Mouse (Mus musculus) limb, embryonic 10.5 days (tissue): ENCODE measurements at regions not wholly inside any gene's neighbourhood (a gene's known extent, or its start where the extent isn't known, plus 50 kb on each side); places are given as distances from the start of the nearest gene placed in this dataset. TPM values are rescaled to one million over a fixed set of nuclear protein-coding genes. Genes with fewer than 3 reads are reported as not detected.

Source experiments
- DNase-seq: peaks from one replicate; pipeline ENCODE4 v3.0.0-alpha.2; 2017; ENCODE audit warnings: low spot score
- H3K27ac ChIP-seq: fragments of 300-500 bp; sonication (generic); 2 replicates; pipeline ENCODE4 v1.5.1; 2016; ENCODE audit warnings: mild to moderate bottlenecking
- H3K27me3 ChIP-seq: fragments of 300-500 bp; sonication (generic); 2 replicates; pipeline ENCODE4 v1.6.1; 2016; ENCODE audit warnings: low read depth, mild to moderate bottlenecking; ENCODE audit not compliant: poor library complexity, severe bottlenecking
- H3K36me3 ChIP-seq: fragments of 300-500 bp; sonication (generic); 2 replicates; pipeline ENCODE4 v1.6.1; 2016; ENCODE audit warnings: mild to moderate bottlenecking, moderate library complexity
- H3K4me1 ChIP-seq: fragments of 300-500 bp; sonication (generic); 2 replicates; pipeline ENCODE4 v1.6.1; 2016
- H3K4me3 ChIP-seq: fragments of 300-500 bp; sonication (generic); 2 replicates; pipeline ENCODE4 v1.5.1; 2016; ENCODE audit warnings: mild to moderate bottlenecking, moderate library complexity
- H3K9me3 ChIP-seq: fragments of 300-500 bp; sonication (generic); replicated peaks from 2 replicates; pipeline ENCODE4 v1.6.1; 2016; ENCODE audit warnings: mild to moderate bottlenecking
- WGBS: fragments of 180-500 bp; shearing (Covaris S2); methylation state at CpG from one replicate; pipeline ENCODE4 v1.1.7; 2016; 5-methylcytosine and 5-hydroxymethylcytosine counted together
- microRNA-seq: library from miRNA; unstranded; fragments of <30 nt; microRNA quantifications from one replicate; pipeline ENCODE4, GENCODE M21; 2017

GRCm38 (mm10) chr13:90644216-90644615, 260.9 kb downstream of the Atp6ap1l start:
- H3K27ac ChIP-seq, result no peak overlapping the region
- peaks cover 16% of the 10 kb centered on the region for H3K4me1 ChIP-seq
- no peak for DNase-seq
- no peaks in the 10 kb centered on the region for H3K36me3 ChIP-seq
- no peaks in the 10 kb centered on the region for H3K9me3 ChIP-seq
- no peak overlapping the region for H3K4me3 ChIP-seq
- H3K27me3 ChIP-seq, result no peaks in the 10 kb centered on the region

- Histone ChIP-seq H3K4me3 (no peak overlapping the region), H3K36me3 (no peaks in the 10 kb centered on the region), H3K27ac (no peak overlapping the region), H3K9me3 (no peaks in the 10 kb centered on the region), H3K4me1 (peaks cover 16% of the 10 kb centered on the region), H3K27me3 (no peaks in the 10 kb centered on the region)
- DNase-seq, result no peak
- WGBS, result 90% methylated on average over 4 of the region's 4 CpGs
Measured at GRCm38 (mm10) chr13:90643575-90644215, 261.5 kb downstream of the Atp6ap1l start.

DNA sequence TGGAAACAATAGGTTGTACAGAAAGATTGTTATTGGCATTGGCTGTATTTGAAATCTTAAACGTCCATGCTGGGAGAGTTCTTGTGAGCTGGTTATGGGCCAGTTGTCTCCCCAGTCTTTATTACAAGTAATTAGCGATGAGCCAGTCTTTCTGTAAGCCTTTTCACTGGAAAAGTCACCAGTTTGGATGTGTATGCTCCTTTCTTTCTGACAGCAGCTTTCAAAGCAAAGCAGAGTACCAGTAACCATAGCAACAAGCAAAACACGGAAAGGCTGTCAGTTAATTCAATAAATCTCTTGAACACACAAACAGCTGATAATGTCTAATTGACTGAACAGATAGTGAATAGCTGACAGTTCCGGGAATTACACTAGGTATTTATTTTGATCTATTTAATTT, 262.0 kb downstream of the Atp6ap1l start:
- no peak overlapping the region for H3K27ac ChIP-seq
- H3K36me3 ChIP-seq, result no peaks in the 10 kb centered on the region
- no peaks in the 10 kb centered on the region for H3K27me3 ChIP-seq
- DNase-seq, result no peak
- 74% methylated on average over 4 of the region's 4 CpGs for WGBS
- no peaks in the 10 kb centered on the region for H3K9me3 ChIP-seq
- peaks cover 16% of the 10 kb centered on the region for H3K4me1 ChIP-seq
- H3K4me3 ChIP-seq, result no peak overlapping the region

DNA sequence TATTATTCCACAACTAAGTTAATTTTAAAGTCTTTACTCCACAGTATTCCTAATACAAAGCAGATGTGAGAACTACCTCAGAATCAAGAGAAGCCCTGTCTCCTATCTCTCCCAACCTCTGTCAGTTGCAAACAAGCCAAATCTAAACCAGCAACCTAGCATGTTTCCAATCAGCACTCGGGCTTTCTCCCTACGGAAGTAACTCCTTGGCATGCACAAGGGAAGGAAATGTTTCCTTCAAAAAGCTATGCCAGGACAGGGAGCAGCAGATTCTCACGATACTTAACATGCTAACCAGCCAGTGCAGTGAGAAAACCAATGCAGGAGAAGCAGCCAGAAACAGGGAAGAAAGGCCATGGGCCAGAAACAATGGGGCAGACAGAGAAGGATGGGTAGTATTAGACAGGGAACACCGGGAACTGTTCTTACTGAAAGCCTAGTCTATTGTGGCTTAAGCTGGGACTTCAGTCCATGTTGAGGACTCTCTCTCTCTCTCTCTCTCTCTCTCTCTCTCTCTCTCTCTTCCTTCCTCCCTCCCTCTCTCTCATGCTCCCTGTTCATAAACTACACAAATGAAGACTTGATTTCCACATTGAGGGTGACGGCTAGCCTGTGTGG, 262.8 kb downstream of the Atp6ap1l start:
- peaks cover 16% of the 10 kb centered on the region for H3K4me1 ChIP-seq
- no peak overlapping the region for H3K4me3 ChIP-seq
- DNase-seq, result no peak
- no peaks in the 10 kb centered on the region for H3K36me3 ChIP-seq
- H3K27ac ChIP-seq, result peak overlapping the region; percentile 66
- no peaks in the 10 kb centered on the region for H3K9me3 ChIP-seq
- 44% methylated on average over 5 of the region's 5 CpGs for WGBS
- no peaks in the 10 kb centered on the region for H3K27me3 ChIP-seq

Small RNAs in the stretch of these regions (microRNA-seq; reads per million reads assigned to microRNA genes)
- not detected for gene Gm44338
